Mouse (Mus musculus) ovary, adult 18-20 months (tissue): Measurements from ENCODE around the gene Ssu72.
"Not testable (repeated sequence)": the region's sequence is repeated elsewhere in the genome, so short reads cannot be mapped to it uniquely, and the experiment has no call there.

ENCODE experiments used
- DNase-seq: peaks from one replicate; pipeline ENCODE4 v3.0.0; 2022; ENCODE audit warnings: low spot score, mixed read lengths

The Ssu72 gene

GRCm38 (mm10) chr4:155700425-155700824 is 4.2 kb upstream of the Ssu72 start:
- no peak for DNase-seq

- DNase-seq: no peak
Measured at GRCm38 (mm10) chr4:155703425-155703929, 1.1 kb upstream of the Ssu72 start.

DNA sequence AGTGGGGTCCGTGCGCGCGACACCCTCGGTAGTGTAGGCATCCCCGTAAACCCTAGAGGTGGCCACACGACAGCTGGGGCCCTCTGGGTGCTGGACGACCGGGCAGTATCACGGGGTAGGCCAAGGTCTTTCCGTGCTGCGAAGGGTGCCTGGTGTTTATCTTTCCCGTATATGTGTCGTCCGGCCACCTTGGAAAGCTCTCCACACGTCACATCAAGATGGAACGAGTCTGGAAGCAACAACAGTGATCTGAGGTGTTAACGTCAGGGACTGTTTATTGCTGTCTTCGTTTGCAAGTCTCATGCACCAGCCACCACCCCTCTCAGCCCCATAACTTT is 961 bp downstream of the Ssu72 start:
- no peak for DNase-seq

DNA sequence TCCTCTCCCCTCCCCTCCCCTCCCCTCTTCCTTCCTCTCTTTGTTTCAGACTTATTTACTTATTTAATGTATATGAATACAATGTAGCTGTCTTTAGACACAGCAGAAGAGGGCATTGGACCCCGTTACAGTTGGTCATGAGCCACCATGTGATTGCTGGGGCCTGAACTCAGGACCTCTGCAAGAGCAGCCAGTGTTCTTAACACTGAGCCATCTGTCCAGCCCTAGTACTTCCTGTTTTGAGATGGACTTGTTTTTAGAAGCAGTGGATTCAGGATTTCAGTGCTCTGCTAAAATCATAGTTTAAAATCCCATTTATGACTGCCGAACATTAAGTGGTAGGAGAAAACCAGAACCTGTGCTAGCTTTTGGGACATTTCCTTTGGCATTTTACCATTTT is 4.0 kb downstream of the Ssu72 start:
- DNase-seq: no peak

GRCm38 (mm10) chr4:155708988-155709387 is 4.4 kb downstream of the Ssu72 start:
- DNase-seq: no peak

DNA sequence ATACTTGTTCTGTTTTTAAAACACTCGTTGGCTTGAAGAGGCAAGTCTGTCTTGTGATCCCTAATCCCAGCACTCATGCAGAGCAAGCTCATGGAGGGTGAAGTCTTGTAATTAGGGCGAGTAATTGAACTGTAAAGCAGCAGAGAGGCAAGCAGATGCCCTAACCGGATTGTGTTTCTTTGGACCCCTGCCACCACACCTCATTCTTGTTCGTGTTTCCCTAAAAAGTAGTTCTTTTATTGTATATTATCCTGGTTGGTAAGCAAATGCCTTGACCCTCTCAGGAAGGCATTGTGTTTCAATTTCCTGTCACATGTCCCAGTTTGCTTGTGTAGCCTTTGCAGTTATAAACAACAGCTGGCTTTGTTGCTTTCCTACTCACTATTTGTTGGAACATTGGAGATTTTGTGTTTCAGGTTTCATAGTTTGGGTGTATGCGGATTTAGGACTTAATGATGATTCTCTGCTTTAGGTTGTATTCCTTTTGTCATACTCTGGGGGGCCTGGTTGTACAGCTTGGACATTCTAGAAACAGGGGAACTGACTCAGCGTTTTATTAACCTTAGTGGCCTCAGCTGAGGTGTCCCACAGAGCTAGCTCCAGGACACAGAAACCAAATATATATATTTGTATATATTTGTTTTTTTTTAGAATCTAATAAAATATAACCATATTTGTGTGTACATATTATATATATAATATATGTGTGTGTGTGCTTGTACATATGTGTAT is 6.1 kb downstream of the Ssu72 start:
- DNase-seq: no peak

DNA sequence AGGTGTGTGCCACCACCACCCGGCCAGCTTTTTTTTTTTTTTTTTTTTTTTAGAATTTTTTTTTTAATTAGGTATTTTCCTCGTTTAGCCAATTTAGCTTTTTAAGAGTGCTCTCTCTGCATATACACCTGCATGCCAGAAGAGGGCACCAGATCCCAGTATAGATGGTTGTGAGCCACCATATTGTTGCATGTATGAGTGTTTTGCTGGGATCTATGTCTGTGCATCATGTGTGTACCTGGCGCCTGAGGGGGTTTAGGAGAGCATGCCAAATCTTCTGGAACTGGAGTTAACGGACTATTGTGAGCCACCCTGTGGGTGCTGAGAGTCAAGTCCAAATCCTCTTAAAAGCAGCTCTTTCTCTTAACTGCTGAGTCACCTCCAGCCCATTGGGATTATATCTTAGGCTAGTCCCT is 17.1 kb downstream of the Ssu72 start:
- no peak for DNase-seq

DNA sequence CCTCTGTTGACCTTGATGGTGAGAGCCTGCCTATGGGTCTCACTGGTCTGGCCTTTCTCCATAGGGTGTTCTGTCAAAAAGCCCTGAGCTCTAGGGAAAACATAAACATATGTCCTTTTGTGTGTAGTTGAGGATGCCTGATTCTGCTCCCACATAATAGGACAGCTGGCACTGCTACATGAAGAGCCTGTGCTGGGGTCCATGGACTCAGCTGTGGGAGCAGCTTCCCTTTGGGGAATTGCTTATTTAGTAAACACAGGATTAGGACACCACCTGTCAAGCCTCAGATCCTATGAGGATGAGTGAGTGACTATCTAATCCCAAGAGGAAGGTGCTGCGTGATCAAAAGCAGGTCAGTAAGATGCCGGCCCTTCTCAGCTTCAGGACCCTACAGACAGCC is 23.4 kb downstream of the Ssu72 start:
- no peak for DNase-seq

DNA sequence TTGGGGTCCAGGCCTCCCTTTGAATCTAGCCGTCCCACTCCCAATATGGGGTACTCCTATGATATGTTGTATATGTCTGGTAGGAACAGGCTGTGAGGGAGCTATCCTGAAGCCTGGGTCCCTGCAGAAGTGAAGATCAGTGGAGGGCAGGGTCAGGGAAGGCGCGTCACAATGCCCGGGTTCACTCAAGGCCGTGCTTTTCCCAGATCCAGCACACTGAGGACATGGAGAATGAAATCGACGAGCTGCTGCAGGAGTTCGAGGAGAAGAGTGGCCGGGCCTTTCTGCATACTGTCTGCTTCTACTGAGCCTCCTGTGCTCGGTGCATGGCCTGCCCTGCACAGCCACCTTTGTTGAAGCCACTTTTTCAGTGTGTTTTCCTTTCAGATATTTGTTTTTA is 28.7 kb downstream of the Ssu72 start:
- no peak for DNase-seq

DNA sequence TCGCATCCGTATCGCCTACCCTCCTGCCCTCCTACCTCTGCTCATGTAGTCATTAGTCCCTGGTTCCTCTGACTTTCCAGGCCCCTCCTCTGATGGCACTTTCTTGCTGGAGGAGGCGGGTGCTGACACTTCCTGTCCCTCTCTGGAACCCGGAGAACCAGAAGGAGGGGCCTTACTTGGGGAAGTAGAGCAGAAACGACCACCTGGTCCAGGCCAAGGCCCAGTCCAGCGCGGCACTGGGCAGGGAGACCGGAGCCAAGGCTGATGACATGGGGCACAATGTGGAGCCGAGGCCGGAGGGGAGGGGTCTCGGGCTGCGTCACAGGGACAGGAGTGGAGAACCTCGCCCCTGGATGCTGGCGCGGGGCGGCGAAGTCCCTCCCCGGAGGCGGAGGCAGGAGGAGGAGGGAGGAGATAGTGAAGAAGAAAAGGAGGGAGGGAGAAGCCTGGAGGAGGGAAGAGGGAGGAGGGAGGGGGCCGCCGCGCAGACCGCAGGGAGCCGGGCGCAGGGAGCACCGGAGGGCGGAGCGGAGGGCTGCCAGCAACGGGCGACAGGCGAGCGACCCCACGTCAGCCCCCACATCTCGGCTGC is 29.8 kb downstream of the Ssu72 start, which contains the start of gene Tmem240:
Gene Tmem240 (plus strand): TSS at position 451 of the 592 bp plus-strand sequence.
- DNase-seq: peak; percentile 92

DNA sequence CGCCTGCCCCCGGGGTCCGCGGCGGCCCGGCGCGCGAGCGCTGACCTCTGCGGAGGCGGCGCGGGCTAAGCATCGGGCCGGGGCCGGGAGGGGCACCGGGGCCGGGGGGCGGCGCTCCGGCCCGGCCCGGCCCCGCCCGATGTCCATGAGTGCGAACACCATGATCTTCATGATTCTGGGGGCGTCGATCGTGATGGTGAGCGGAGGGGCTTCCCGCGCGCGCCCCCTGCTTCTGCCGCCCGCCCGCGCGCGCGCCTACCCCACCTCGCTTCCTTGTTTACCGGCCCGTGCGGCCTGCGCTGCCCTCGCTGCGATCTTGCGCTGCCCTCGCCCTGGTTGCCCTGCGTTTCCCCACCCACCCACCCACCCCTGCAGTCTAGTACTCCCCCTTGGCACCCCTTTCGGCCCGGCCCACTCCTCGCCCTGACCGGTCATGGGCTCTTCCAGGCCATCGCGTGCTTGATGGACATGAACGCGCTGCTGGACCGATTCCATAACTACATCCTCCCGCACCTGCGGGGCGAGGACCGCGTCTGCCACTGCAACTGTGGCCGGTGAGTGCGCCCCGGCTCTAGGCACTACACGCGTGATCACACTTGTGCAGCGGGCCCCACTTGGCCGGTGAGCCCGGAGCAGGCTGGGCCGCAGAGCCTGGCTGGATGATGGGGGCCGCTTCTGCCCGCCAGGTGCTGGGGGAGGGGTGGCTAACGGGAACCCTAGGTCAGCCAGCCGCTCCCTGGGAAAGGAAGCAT is 30.5 kb downstream of the Ssu72 start:
- DNase-seq: peak; percentile 16

GRCm38 (mm10) chr4:155735788-155736187 is 31.2 kb downstream of the Ssu72 start:
- no peak for DNase-seq

DNA sequence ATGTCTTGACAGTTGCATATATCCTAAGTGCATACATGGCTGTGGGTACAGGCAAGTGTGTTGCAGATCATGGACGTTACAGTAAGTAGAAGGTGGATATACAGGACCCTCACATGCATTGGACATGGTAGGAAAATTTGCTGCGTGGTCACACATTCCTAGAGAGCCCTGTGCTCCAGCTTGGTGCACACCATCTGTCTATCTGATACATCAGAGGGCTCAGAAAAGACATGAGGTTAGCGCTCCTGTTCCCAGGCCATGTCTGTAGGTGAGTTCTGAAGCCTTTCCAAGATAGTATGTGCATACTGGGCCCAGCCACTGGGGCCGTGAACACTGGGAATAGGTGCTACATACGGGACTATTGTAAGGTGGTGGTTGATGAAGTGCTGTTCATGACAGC is 31.8 kb downstream of the Ssu72 start:
- no peak for DNase-seq

DNA sequence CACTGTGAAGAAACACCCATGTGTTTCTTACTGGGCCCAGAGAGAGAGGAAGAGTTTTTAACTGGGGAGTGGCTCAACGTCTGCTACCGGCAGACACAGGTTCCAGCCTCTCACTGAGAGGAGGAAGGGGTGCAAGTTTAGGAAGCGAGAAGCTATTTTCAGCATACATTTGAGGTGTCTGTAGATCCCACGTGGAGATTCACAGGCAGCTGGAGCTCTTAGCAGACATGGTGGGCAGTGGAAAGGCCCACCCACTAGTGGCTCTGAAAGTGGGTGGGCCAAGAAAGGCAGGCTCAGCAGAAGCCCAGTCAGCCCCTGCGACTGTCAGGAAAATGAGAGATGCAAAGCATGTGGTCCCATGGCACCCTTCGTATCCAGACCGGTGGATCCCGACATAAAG is 33.7 kb downstream of the Ssu72 start:
- DNase-seq: no peak

GRCm38 (mm10) chr4:155739152-155739551 is 34.6 kb downstream of the Ssu72 start:
- DNase-seq: no peak

- no peak for DNase-seq
Measured at GRCm38 (mm10) chr4:155739741-155740636, 35.4 kb downstream of the Ssu72 start.

- DNase-seq: not testable (repeated sequence)
Measured at GRCm38 (mm10) chr4:155740681-155741080, 36.1 kb downstream of the Ssu72 start.

DNA sequence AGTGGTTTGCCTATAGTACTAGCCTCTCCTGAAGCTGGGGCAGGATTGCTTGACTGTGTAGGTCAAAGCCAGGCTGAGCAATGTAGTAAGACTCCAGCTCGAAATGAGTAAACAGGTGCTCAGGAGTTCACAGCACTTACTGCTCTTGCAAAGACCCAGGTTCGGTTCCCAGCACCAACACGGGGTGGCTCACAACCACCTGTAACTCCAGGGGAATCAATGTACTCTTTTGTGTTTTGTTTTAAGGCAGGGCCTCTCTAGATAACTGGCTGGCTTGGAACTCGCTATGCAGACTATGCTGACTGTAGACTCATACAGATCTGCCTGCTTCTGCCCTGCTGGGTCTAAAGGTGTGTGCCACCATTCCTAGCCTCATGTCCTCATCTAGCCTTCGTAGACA is 38.1 kb downstream of the Ssu72 start:
- no peak for DNase-seq

- DNase-seq: no peak
Measured at GRCm38 (mm10) chr4:155744474-155744873, 39.9 kb downstream of the Ssu72 start.

- no peak for DNase-seq
Measured at GRCm38 (mm10) chr4:155745136-155745535, 40.5 kb downstream of the Ssu72 start.

DNA sequence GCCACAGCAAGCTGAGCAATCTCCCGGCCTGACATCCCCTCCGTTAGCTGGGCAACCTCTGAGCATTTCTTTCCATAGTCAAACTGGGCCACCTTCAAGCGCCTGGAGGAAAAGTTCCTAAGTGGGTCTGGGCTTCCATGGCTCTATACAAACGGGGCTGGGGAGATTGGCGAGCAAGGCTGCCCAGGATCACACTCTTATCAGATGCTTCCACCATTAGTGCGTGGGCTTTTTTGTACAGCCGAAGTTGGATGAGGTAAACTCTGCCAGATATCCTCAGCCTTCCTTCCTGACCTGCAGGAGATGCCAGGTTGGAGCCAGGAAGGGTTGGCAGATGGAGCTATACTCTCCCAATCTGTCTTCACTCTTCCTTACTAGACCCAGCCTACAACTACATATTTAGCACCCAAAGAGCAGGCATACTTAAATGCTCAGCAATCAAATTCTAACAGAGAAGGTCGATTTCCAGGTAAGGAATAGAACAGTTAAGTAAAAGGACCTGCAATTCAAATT is 41.5 kb downstream of the Ssu72 start:
- no peak for DNase-seq
